Mouse (Mus musculus) left cerebral cortex, adult 9 months (tissue): ENCODE data around the gene Gphb5.

ENCODE experiments used
- DNase-seq, 2 experiments: peaks; one replicate each; pipeline ENCODE4 v3.0.0; 2022; ENCODE audit warnings: low spot score in 2 of 2

The Gphb5 gene

DNA sequence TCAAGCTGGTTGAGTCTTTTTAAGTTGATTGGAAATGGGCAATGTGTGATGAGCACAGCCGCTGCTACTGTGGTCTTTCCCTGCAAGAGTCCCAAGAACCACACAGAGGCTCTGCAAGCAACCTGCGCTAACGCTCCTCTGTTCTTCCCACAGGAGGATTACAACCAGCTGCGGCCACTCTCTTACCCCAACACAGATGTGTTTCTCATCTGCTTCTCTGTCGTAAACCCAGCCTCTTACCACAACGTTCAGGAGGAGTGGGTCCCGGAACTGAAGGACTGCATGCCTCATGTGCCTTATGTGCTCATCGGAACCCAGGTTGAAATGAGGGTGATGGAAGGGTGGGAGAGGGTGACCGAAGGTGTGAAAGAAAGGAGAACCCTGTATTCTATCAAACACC, 25.1 kb downstream of the Gphb5 start:
- DNase-seq = no peak

DNA sequence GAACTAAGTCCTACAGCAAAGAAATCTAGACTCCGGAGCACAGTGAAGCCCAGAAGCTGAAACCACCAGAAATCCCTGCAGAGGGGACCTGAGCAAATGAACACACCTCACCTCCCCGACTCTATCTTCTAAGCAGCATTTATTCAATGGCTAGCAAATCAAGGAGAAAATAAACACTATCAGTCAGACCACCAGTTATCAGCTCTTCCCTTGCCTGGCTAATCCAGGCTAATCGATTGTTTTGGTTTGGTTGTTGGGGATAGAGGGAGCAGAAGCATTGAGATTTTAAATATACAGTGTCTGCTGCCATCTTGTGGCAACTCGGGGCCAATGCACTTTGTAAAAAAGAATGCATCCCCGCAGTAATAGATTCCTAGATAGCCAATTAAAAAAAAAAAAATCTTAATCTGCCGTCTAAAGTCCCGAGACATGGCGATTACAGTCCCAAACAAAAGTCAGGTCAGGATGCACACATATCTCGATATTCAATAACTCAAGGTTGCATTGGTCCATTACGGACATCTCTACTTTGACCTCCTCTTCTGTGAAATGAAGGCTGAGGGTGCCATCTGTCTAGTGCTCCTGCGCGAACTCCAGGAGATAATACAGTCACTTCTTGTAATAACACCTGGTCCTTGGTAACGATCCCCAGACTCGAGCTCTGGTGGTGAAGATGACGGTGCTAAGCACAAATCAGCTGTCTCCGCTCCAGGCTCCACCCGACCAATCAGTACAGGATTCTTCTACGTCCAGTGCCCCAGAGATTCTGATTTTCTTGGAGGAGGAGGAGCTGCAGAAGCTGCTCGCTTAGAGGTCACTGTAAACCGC, 27.1 kb downstream of the Gphb5 start:
- DNase-seq = peak; percentile 7 to 73

- DNase-seq = no peak
Observed at GRCm38 (mm10) chr12:75388521-75388920, 28.1 kb downstream of the Gphb5 start.

GRCm38 (mm10) chr12:75387846-75388245, 28.7 kb downstream of the Gphb5 start:
- no peak for DNase-seq

GRCm38 (mm10) chr12:75387156-75387555, 29.4 kb downstream of the Gphb5 start:
- no peak for DNase-seq

DNA sequence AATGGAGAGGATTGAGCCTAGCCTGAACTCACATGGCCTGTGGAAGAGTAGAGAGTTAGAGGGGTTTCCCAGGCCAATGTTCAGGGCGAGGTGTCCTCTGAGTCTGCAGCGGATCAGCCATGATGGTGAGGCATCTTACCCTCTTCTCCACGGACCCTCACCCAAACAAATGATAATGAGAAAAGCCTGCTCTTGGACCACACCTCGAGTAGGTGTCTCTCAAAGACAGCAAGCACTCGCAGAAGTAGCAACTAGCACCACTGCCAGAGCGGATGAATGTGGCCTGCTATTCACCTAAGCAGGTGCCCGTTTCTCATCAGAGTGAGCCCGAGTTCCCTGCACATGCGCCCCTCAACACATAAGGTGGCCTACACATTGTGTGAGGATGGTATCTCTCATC, 29.9 kb downstream of the Gphb5 start:
- DNase-seq = no peak

DNA sequence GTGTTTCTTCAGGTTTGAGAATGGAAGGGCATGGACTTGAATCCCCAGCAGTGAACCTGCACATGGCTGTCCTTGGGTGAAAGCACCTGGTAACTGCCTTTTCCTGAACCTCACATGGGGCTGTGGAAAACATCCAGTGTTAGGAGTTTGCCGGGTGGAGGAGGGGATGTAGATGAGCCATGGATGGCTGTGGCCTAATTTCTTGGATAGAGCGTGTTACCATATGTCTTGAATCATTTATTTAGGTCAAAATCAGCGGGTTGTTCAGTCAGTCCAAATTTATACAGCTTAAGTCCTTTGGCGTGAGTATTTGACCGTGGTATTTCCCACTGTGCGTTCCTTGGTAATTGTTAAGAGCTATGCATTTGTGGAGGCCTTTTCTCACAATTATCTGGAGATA, 40.5 kb downstream of the Gphb5 start:
- DNase-seq = no peak

- DNase-seq = no peak
Observed at GRCm38 (mm10) chr12:75375060-75375459, 41.5 kb downstream of the Gphb5 start.

DNA sequence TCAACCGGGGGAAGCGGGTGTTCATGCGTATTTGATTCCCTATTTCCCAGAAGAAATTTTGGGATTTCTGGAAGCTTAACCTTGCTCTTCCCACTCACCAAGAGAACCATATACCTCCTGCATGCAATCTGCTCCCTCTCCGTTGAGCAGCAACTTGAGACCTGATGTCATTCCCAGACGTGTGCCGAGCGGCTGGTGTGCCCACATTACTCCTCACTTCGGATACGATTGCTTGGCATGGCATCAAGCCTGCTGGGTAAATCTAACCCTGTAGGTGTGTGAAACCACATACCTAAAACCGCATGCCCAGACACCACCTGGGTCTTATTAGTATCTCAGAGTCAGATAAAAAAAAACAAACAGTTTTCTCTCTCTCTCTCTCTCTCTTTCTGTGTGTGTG, 42.1 kb downstream of the Gphb5 start:
- DNase-seq = no peak

- no peak for DNase-seq
Observed at GRCm38 (mm10) chr12:75369418-75369851, 47.1 kb downstream of the Gphb5 start.

DNA sequence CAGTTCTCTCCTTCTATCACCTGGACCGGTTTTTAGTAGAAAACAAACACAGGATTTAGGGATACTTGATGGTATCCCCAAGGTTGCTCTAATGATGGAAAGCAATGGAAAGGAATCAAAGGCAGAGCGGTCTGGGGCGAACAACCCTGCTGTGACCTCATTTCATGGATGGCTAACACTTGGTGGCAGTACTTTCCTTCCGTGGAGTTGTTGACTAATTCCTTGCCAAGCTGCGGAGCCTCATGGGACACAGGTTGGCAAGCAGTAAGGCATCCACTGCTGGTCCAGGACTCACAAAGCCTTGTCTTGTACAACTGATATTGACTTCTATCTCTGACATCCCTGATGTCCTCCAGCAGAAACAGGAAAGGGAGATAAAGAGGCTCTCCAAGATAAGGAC, 48.1 kb downstream of the Gphb5 start:
- DNase-seq = no peak

- DNase-seq = no peak
Observed at GRCm38 (mm10) chr12:75367371-75367770, 49.2 kb downstream of the Gphb5 start.

DNA sequence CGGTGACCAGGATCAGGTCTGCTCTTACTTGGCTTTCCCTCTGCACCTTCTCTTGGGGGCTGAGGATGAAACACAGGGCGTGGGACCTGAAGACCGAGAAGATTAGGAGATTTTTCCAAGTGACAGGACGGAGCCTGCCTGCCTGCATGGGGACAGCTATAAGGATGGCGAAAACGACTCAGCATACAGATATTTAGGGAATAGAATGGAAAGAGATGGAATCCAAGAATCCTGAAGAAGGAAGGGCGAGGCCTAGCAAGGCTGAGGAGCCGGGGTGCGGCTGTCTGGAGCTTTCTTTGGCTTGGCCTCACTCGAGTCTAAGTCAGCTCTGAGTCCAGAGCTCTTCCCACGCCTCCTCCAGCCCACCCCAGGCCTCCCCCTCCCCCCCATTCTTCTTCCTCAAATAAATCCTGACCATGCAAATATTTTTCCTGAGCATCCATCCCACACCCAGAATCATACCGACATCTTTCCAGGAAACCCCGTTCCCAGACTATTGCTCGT, 50.9 kb downstream of the Gphb5 start:
- DNase-seq = no peak

DNA sequence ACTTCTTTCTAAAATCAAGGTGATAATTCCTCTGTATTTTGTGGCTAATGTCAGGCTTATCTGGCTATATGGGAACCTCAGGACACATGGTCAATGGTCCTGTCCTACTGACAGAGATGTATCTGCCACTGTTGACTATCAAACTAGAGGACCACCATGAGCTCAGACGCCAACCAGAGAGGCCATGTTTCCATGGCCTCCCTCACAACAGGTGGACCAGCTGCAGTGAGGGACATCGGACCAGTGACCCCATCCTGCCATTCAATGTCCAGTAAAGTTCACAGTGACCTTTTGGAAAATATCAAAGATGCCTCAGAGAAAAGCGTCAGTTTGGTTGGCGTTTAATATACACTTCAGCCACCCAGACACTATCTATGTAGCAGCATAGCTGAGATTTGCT, 52.2 kb downstream of the Gphb5 start:
- DNase-seq = no peak

DNA sequence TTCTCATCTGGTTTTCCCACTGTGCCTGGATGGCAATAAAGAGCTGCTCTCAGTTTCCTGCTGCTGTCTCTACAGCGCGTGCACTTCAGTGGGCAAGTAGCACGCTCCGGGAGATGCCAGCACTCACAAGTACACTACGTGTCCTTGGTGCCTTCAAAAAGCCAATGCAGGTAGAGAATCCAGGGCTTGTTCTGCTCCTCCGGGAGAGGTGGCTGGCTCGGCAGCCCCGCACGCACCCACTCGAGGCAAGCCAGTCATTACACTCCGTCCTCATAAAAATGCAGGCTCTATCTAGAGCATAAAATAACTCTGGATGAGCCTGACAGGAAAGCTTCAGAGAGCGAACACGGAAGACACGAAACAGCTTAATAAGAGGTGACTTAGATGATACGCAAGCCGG, 54.1 kb downstream of the Gphb5 start:
- no peak for DNase-seq
